Mouse (Mus musculus): ENCODE measurements around the gene Shkbp1. TPM values are rescaled to one million over a fixed set of nuclear protein-coding genes. Genes with fewer than 3 reads are reported as not detected.

Gene Shkbp1
- polyA plus RNA-seq, 1 experiment from 2014 or later = 52.4 TPM

DNA sequence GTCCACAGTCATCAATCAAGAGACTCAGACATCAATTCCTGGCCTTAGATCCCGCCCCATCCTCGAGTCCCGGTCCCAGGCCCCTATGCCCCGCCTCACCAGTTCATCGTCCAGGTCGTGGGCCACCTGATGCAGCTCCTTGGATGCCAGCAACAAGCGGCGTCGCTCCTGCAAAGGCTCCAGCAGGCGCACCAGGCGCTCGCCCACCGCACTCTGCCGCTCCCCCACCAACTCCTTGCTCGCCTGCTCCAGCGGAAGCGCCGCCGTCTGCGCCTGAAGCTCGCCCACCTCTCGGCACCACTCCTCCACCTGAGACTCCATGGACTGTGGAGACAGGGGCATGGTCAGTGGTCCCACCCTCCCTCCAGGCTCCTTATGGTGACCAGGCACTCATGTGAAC is 19.5 kb upstream of the Shkbp1 start:
- Histone ChIP-seq H3K36me3 (ENCODE audit: control insufficient read depth, insufficient read depth, low read length) (no peaks in the 10 kb centered on the region), H3K27me3 (replicated peaks; ENCODE audit: control insufficient read depth, insufficient read depth, low read length) (peaks cover 61% of the 10 kb centered on the region), H3K4me3 (ENCODE audit: low read depth, low read length) (no peak overlapping the region), H3K27ac (ENCODE audit: low read depth, low read length) (no peak overlapping the region), H3K4me1 (ENCODE audit: control insufficient read depth, insufficient read depth, low read length) (no peaks in the 10 kb centered on the region), H3K9ac (ENCODE audit: low read length) (no peak overlapping the region), H3K9me3 (replicated peaks; ENCODE audit: control insufficient read depth, low read length) (no peaks in the 10 kb centered on the region), H3K4me2 (ENCODE audit: low read length) (no peak overlapping the region)
- no peak for DNase-seq (ENCODE audit: low spot score)
- WGBS = under 1% methylated on average over 22 of the region's 22 CpGs
- no peak for ATAC-seq

DNA sequence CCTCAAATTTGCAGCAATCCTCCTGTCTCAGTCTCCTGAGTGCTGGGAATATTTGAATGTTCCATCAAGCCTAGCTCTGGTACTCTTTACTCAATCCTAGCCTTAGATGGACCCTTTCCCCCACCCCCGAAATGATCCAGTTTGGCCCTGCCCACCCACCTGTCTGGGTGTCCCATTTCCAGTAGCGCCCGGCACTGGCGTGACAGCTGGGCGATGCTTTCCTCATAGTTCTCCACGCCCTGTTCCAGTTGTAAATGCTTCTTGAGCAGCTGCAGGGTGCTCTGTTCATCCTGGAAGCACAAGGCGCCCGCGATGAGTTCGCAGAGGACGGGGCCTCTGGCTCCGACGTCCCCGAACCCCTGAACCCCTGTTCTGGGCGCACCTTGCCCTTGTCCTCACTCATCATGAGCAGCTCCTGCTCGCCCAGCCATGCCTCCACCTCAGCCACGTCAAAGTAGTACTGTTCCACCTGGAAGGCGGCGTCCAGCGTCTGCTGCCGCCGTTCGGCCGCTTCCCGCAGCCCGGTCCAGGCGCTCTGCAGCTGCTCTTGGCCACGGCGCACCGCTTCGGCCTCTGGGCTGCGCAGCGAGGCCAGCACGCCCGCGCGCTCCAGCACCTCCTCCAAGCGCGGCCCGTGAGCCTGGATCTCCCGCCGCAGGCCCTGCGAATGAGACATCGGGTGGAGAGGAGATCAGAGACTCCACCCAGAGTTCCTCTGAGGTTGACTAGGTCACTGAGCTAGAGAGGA is 16.1 kb upstream of the Shkbp1 start:
- Histone ChIP-seq H3K4me3 (ENCODE audit: low read depth, low read length) (no peak overlapping the region), H3K27me3 (replicated peaks; ENCODE audit: control insufficient read depth, insufficient read depth, low read length) (peaks cover 91% of the 10 kb centered on the region), H3K9me3 (replicated peaks; ENCODE audit: control insufficient read depth, low read length) (0 out of 2 replicates have a peak, but pooled peaks cover 3% of the 10 kb centered on the region), H3K9ac (ENCODE audit: low read length) (no peak overlapping the region), H3K4me1 (ENCODE audit: control insufficient read depth, insufficient read depth, low read length) (no peaks in the 10 kb centered on the region), H3K27ac (ENCODE audit: low read depth, low read length) (no peak overlapping the region), H3K4me2 (ENCODE audit: low read length) (no peak overlapping the region), H3K36me3 (ENCODE audit: control insufficient read depth, insufficient read depth, low read length) (0 out of 2 replicates have a peak, but pooled peaks cover 4% of the 10 kb centered on the region)
- DNase-seq (ENCODE audit: low spot score) (no peak), ATAC-seq (no peak)
- WGBS = 7% methylated on average over 44 of the region's 44 CpGs

DNA sequence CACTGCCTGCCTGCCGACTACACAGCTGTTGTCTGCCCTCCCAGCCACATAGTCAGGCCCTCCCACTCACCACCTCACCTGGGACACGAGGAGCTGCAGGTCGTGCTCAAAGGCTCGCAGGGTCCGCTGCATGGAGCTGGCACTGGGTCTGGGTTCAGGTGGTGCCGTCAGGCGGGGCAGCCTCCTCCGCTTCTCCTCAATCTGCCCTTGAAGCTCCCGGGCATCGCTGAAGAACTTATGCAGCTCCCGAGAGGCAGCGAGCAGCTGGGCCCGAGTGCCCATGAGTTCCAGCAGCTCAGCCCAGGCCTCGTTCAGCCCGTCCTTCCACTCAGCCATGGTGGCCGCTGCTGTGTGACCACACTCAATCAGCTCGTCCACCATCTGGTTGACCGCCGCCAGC is 13.3 kb upstream of the Shkbp1 start:
- ATAC-seq = no peak
- DNase-seq (ENCODE audit: low spot score) = no peak

DNA sequence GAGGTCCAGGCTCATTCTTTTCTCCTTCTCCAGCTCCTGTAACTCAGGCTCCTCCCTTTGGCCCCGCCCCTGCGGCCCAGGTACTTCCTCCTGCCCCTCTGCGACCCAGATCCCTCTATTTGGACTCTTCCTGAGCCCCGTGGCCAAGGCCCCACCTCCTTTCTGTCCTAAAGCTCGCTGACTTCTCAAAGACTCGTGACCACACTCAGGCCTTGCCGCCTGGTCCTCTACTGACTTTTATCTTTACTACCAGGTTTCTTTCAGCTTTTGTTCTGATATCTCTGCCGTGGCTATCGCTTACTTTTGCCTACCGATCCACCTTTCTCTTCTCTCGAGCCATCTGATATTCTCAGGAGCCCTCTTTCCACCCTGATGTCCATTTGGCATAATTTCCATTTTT is 12.2 kb upstream of the Shkbp1 start:
- Histone ChIP-seq H3K27ac (ENCODE audit: low read depth, low read length) (no peak overlapping the region), H3K27me3 (replicated peaks; ENCODE audit: control insufficient read depth, insufficient read depth, low read length) (peaks cover 94% of the 10 kb centered on the region), H3K9me3 (replicated peaks; ENCODE audit: control insufficient read depth, low read length) (0 out of 2 replicates have a peak, but pooled peaks cover 3% of the 10 kb centered on the region), H3K4me2 (ENCODE audit: low read length) (no peak overlapping the region), H3K9ac (ENCODE audit: low read length) (no peak overlapping the region), H3K4me1 (ENCODE audit: control insufficient read depth, insufficient read depth, low read length) (no peaks in the 10 kb centered on the region), H3K36me3 (ENCODE audit: control insufficient read depth, insufficient read depth, low read length) (0 out of 2 replicates have a peak, but pooled peaks cover 4% of the 10 kb centered on the region), H3K4me3 (ENCODE audit: low read depth, low read length) (no peak overlapping the region)
- 15% methylated on average over 11 of the region's 11 CpGs for WGBS
- DNase-seq (ENCODE audit: low spot score) (no peak), ATAC-seq (no peak)

More for the DNA sequence above, 13.3 kb upstream of the Shkbp1 start:
- Histone ChIP-seq H3K4me3 (ENCODE audit: low read depth, low read length) (no peak overlapping the region), H3K9me3 (replicated peaks; ENCODE audit: control insufficient read depth, low read length) (0 out of 2 replicates have a peak, but pooled peaks cover 3% of the 10 kb centered on the region), H3K4me1 (ENCODE audit: control insufficient read depth, insufficient read depth, low read length) (no peaks in the 10 kb centered on the region), H3K27ac (ENCODE audit: low read depth, low read length) (no peak overlapping the region), H3K9ac (ENCODE audit: low read length) (no peak overlapping the region), H3K4me2 (ENCODE audit: low read length) (no peak overlapping the region), H3K27me3 (replicated peaks; ENCODE audit: control insufficient read depth, insufficient read depth, low read length) (peaks cover 97% of the 10 kb centered on the region), H3K36me3 (ENCODE audit: control insufficient read depth, insufficient read depth, low read length) (0 out of 2 replicates have a peak, but pooled peaks cover 4% of the 10 kb centered on the region)
- 86% methylated on average over 19 of the region's 19 CpGs for WGBS

DNA sequence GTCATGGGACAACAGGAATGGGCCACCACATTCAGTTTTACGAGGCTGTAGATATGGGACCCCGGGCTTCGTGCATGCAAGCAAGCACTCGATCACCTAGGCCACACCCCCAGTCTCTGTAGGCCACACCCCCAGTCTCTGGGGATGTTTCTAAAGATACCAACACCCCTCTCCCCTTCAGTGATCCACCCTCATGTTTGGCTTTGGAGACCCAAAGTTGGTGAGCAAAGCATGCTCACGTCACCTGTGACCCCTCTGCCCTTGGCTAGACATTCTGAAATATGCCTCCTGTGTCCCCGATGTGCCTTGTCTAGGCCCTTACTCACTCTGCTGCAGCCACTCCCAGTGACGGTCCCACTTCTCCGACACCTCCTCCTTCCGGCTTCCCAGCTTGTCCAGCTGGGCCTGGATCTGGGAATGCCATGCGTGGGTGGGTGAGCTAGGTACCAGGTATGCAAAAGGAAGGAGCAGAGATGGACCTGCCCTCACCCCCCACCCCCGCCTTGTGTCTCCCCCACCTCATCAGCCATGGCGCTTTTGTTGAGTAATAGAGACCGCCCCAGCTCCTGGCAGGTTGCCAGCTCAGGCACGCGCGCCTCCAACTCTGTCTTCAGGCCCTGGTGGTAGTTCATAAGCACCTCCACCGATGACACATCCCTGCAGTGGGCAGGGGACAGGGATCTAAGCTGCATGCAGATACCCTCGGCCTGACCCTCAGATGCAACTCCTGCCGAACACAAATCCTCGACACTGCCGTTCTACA is 10.4 kb upstream of the Shkbp1 start:
- Histone ChIP-seq H3K4me1 (ENCODE audit: control insufficient read depth, insufficient read depth, low read length) (no peaks in the 10 kb centered on the region), H3K4me2 (ENCODE audit: low read length) (no peak overlapping the region), H3K4me3 (ENCODE audit: low read depth, low read length) (no peak overlapping the region), H3K9ac (ENCODE audit: low read length) (no peak overlapping the region), H3K9me3 (replicated peaks; ENCODE audit: control insufficient read depth, low read length) (0 out of 2 replicates have a peak, but pooled peaks cover 3% of the 10 kb centered on the region), H3K27me3 (replicated peaks; ENCODE audit: control insufficient read depth, insufficient read depth, low read length) (peaks cover 77% of the 10 kb centered on the region), H3K36me3 (ENCODE audit: control insufficient read depth, insufficient read depth, low read length) (0 out of 2 replicates have a peak, but pooled peaks cover 4% of the 10 kb centered on the region), H3K27ac (ENCODE audit: low read depth, low read length) (no peak overlapping the region)
- WGBS = 30% methylated on average over 21 of the region's 21 CpGs
- ATAC-seq = no peak
- DNase-seq (ENCODE audit: low spot score) = no peak

DNA sequence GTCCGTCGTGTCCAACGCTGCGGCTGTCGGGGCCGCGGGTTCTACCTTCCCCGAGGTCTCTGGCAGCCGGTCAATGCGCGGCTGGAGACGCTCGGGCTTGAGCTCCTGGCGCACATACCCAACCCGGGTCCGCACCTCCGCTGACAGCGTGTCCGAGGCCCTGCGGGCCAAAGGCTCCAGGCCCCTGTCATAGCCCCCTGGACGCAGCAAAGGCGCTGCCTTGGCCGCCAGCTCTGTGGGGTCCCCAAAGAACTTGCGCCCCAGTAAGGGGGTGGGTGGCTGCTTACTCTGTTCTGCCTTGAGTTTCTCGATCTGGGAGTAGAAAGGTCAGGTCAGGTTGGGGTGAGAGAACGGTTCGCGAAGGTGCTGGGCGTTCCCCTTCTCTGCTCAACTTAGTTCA is 8.6 kb upstream of the Shkbp1 start:
- H3K27me3 ChIP-seq (replicated peaks; ENCODE audit: control insufficient read depth, insufficient read depth, low read length) = peaks cover 60% of the 10 kb centered on the region
- H3K9me3 ChIP-seq (replicated peaks; ENCODE audit: control insufficient read depth, low read length) = no peaks in the 10 kb centered on the region
- no peak overlapping the region for H3K9ac ChIP-seq (ENCODE audit: low read length)
- no peak overlapping the region for H3K4me2 ChIP-seq (ENCODE audit: low read length)
- no peak overlapping the region for H3K4me3 ChIP-seq (ENCODE audit: low read depth, low read length)
- ATAC-seq (no peak), DNase-seq (ENCODE audit: low spot score) (no peak)
- 3% methylated on average over 29 of the region's 29 CpGs for WGBS
- H3K27ac ChIP-seq (ENCODE audit: low read depth, low read length) = no peak overlapping the region
- no peaks in the 10 kb centered on the region for H3K36me3 ChIP-seq (ENCODE audit: control insufficient read depth, insufficient read depth, low read length)
- H3K4me1 ChIP-seq (ENCODE audit: control insufficient read depth, insufficient read depth, low read length) = no peaks in the 10 kb centered on the region

DNA sequence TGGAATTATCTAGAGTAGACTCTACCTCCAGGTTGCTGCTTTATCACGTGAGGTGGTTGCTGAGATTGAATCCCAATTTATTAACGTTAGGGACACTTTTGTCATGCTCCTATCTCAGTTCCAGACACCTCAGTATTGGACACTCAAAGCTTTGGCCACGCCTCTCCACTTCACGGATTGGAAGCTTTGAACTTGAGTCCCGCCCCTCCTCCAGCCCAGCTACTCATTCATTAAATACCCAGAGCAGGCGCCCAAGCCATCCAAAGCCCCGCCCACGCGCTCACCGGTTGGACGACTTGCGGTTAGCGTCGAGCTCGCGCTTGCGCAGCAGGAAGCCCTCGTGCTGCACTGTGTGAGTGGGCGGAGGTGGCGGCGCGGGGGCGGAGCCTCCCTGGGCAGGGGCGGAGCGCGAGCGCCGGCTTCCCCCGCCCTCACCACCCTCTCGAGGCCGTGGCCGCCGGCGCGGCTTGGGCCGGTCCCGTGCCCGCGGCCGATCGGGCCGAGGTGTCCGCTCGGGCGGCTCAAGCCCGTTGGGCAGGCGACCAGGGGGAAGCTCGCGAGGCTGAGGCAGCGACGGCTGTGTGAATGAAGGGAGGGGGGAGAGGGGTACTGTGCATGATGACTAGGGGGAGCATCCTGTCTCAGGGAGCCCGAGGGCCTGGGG is 5.6 kb upstream of the Shkbp1 start:
- ATAC-seq (peak; percentile 97), DNase-seq (ENCODE audit: low spot score) (peak; percentile 100)
- WGBS = under 1% methylated on average over 52 of the region's 52 CpGs
- Histone ChIP-seq H3K4me2 (ENCODE audit: low read length) (peak overlapping the region; percentile 64), H3K4me3 (ENCODE audit: low read depth, low read length) (peak overlapping the region; percentile 48), H3K4me1 (ENCODE audit: control insufficient read depth, insufficient read depth, low read length) (peaks cover 2% of the 10 kb centered on the region; the same call in 1 of the 2 replicates), H3K9ac (ENCODE audit: low read length) (peak overlapping the region; percentile 64), H3K36me3 (ENCODE audit: control insufficient read depth, insufficient read depth, low read length) (no peaks in the 10 kb centered on the region), H3K27me3 (replicated peaks; ENCODE audit: control insufficient read depth, insufficient read depth, low read length) (peaks cover 50% of the 10 kb centered on the region), H3K9me3 (replicated peaks; ENCODE audit: control insufficient read depth, low read length) (no peaks in the 10 kb centered on the region), H3K27ac (ENCODE audit: low read depth, low read length) (no peak overlapping the region)

DNA sequence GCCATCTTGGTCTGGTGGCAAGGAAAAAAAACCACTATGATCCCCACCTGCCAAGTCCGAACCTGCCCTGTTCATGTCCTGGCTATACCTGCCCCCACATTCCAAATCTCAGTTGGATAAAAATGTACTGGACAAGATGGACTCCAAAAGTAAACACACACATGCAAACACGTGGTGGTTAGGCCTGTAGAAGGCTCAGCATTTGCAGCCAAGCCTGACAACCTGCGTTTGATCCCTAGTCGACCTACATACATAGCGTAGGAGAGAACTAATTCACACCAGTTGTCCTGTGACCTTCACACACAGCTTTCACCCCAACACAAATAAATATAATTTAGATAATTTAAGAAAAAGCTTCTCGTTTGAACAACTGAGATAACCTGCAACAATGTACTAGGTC is 4.9 kb upstream of the Shkbp1 start:
- peaks cover 6% of the 10 kb centered on the region; the same call in 1 of the 2 replicates for H3K4me1 ChIP-seq (ENCODE audit: control insufficient read depth, insufficient read depth, low read length)
- no peak for ATAC-seq
- 0 out of 2 replicates have a peak overlapping the region, but pooled peaks have one; percentile 48 for H3K4me3 ChIP-seq (ENCODE audit: low read depth, low read length)
- H3K27ac ChIP-seq (ENCODE audit: low read depth, low read length) = no peak overlapping the region
- H3K27me3 ChIP-seq (replicated peaks; ENCODE audit: control insufficient read depth, insufficient read depth, low read length) = peaks cover 45% of the 10 kb centered on the region
- H3K36me3 ChIP-seq (ENCODE audit: control insufficient read depth, insufficient read depth, low read length) = no peaks in the 10 kb centered on the region
- no peak for DNase-seq (ENCODE audit: low spot score)
- 54% methylated on average over 6 of the region's 6 CpGs for WGBS
- H3K9me3 ChIP-seq (replicated peaks; ENCODE audit: control insufficient read depth, low read length) = no peaks in the 10 kb centered on the region
- peak overlapping the region; percentile 64 for H3K4me2 ChIP-seq (ENCODE audit: low read length)
- H3K9ac ChIP-seq (ENCODE audit: low read length) = no peak overlapping the region

Data from forebrain, embryonic 14.5 days (tissue).